Mouse (Mus musculus) myocyte (in vitro differentiated cells): Measurements from ENCODE around the gene Bud31.

Experiments used
- MYOG ChIP-seq, 3 experiments: IDR thresholded peaks; one replicate each; pipeline ENCODE4 v1.6.1; 2011; ENCODE audit warnings: control low read depth in 2 of 3, low read depth in 2 of 3, mild to moderate bottlenecking in 2 of 3; ENCODE audit not compliant: insufficient read length in 2 of 3, control insufficient read depth in 1 of 3, insufficient read depth in 1 of 3
- POLR2A ChIP-seq: IDR thresholded peaks from one replicate; pipeline ENCODE4 v1.6.1; 2011; ENCODE audit warnings: low read depth, mild to moderate bottlenecking, control low read depth, moderate library complexity; ENCODE audit not compliant: insufficient read length
- REST ChIP-seq: IDR thresholded peaks from one replicate; pipeline ENCODE4 v1.6.1; 2011; ENCODE audit warnings: mild to moderate bottlenecking, control low read depth, moderate library complexity; ENCODE audit not compliant: insufficient read depth, insufficient read length
- TCF12 ChIP-seq: IDR thresholded peaks from one replicate; pipeline ENCODE4 v1.6.1; 2011; ENCODE audit warnings: mild to moderate bottlenecking, control low read depth; ENCODE audit not compliant: poor library complexity, insufficient read depth, severe bottlenecking

GRCm38 (mm10) chr5:145118005-145118404 lies 22.2 kb upstream of the Bud31 start:
- TF ChIP-seq POLR2A, result no peak
- TF ChIP-seq REST, result no peak
- TF ChIP-seq MYOG (IDR thresholded peaks at IDR 0.05; ENCODE audit: control insufficient read depth in 1 of 3, insufficient read depth in 1 of 3, insufficient read length in 2 of 3, low read depth in 2 of 3), result no peak
- no peak for TF ChIP-seq TCF12
